Mouse (Mus musculus) hindbrain, embryonic 13.5 days (tissue): ENCODE measurements at regions not wholly inside any gene's neighbourhood (a gene's known extent, or its start where the extent isn't known, plus 50 kb on each side); places are given as distances from the start of the nearest gene placed in this dataset.

ENCODE experiments used
- microRNA counts: library from miRNA; unstranded; fragments of <30 nt; microRNA quantifications from one replicate; lab custom pipeline; 2016
- microRNA-seq: library from miRNA; unstranded; fragments of <30 nt; microRNA quantifications from one replicate; pipeline ENCODE4, GENCODE M21; 2016

MicroRNAs in the stretch of these regions (microRNA counts, 519-probe panel; counts per million panel counts)
- 51.3 counts per million for microRNA mmu-miR-206 (lab: Ali Mortazavi, UCI)

Small RNA genes in the stretch of these regions (microRNA-seq; reads per million reads assigned to microRNA genes)
- 67.2 reads per million, percentile 46 among the genes with 10 or more reads in this experiment for gene Mir206
